Mouse (Mus musculus) megakaryocyte, embryonic 14.5 days (primary cell): ENCODE data around the gene 9530002B09Rik. TPM values are rescaled to one million over a fixed set of nuclear protein-coding genes. Genes with fewer than 3 reads are reported as not detected.

Source experiments
- H3K27me3 ChIP-seq: replicated peaks from 2 replicates; pipeline ENCODE3; 2012; ENCODE audit warnings: inconsistent platforms
- H3K36me3 ChIP-seq: replicated peaks from 2 replicates; pipeline ENCODE3; 2012; ENCODE audit warnings: low read length, inconsistent platforms, mixed read lengths
- H3K4me1 ChIP-seq: 2 replicates; pipeline ENCODE4 v1.6.1; 2012; ENCODE audit warnings: inconsistent platforms
- H3K4me3 ChIP-seq: replicated peaks from 2 replicates; pipeline ENCODE3; 2012; ENCODE audit warnings: moderate library complexity, mild to moderate bottlenecking, inconsistent platforms
- H3K9me3 ChIP-seq: 2 replicates; pipeline ENCODE4 v1.6.1; 2012; ENCODE audit warnings: inconsistent platforms
- FLI1 ChIP-seq: IDR thresholded peaks from 2 replicates; pipeline ENCODE4 v1.6.1; 2012; ENCODE audit warnings: low read length, inconsistent platforms, mixed read lengths
- GATA1 ChIP-seq: IDR thresholded peaks from 3 replicates; pipeline ENCODE4 v1.6.1; 2012; ENCODE audit warnings: mixed read lengths, low read length, inconsistent platforms, borderline replicate concordance
- polyA plus RNA-seq: library from polyadenylated mRNA; stranded (reverse); fragments of >175 nt; gene quantifications from 2 replicates; pipeline ENCODE4 v1.2.3, GENCODE M21; 2012; ENCODE audit warnings: low replicate concordance; ENCODE audit not compliant: insufficient read depth

9530002B09Rik gene
- polyA plus RNA-seq: not detected in 2 replicates

DNA sequence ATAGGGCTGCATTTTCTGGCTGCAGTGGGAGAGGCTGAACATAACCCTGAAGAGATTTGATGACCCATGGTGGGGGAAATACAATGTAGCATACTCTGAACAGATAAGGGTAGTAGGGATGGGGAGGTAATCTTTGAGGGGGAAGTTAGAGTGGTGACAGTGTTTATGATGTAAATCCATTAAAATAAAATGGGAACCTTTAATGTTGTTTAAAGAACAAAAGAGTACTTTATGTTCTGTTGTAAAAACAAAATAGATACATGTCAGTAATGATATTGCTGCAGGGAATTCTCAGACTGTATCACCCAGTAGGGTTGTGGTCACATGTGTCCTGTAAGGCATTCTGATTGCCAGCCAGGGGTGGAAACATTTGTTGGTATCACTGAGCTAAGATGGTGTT, at the start of gene 9530002B09Rik:
Gene 9530002B09Rik, plus strand, starts transcription at position 301 of the 400 bp plus-strand sequence.
- no peak for TF ChIP-seq GATA1
- no peak for TF ChIP-seq FLI1
- Histone ChIP-seq H3K27me3 (no peaks in the 10 kb centered on the region), H3K9me3 (peaks cover 6% of the 10 kb centered on the region), H3K4me1 (no peaks in the 10 kb centered on the region), H3K36me3 (no peaks in the 10 kb centered on the region), H3K4me3 (no peak within 1 kb of the TSS)

Other genes starting within 250 kb of the 9530002B09Rik start
- gene Ppt1, start 147.0 kb downstream of the 9530002B09Rik start, polyA plus RNA-seq: 4.9 TPM in 1 of 2 replicates, not detected in the other
- 88.2 and 145 TPM in 2 replicates for gene Cap1, start 196.8 kb downstream of the 9530002B09Rik start, polyA plus RNA-seq